Mouse (Mus musculus): ENCODE data around the gene Uggt2. TPM values are rescaled to one million over a fixed set of nuclear protein-coding genes. Genes with fewer than 3 reads are reported as not detected.
A peak's percentile ranks its signal among the peaks of the same experiment; 100 is the strongest.

The Uggt2 gene
- 10 to 100 TPM; 42.1 to 42.5 TPM for total RNA-seq (2021)

- peak; percentile 95 for DNase-seq
- intact Hi-C loops (cut with DNase I) = no loop called here
Measured at GRCm38 (mm10) chr14:119098851-119099569, at the start of gene Uggt2. Gene Uggt2, minus strand, starts transcription at chr14:119099430.

- peak; percentile 12 for DNase-seq
Measured at GRCm38 (mm10) chr14:119139381-119139950, 40.2 kb upstream of the Uggt2 start.

DNA sequence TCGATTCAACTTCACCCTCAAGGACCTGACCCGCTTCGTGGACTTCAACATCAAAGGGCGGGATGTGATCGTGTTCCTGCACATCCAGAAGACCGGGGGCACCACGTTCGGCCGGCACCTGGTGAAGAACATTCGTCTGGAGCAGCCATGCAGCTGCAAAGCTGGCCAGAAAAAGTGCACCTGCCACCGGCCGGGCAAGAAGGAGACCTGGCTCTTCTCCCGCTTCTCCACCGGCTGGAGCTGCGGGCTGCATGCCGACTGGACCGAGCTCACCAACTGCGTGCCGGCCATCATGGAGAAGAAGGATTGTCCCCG is 39.5 kb upstream of the Uggt2 start:
- DNase-seq = peak; percentile 30
- intact Hi-C loops (cut with DNase I) = loop anchor here (5.0 kb wide), 1 partner anchor 714 kb away; no protein-coding TSS in a partner anchor

More at GRCm38 (mm10) chr14:119139381-119139950, 40.2 kb upstream of the Uggt2 start:
- intact Hi-C loops (cut with DNase I) = loop anchor here (5.0 kb wide), 1 partner anchor 713 kb away; no protein-coding TSS in a partner anchor

- peak; percentile 31 for DNase-seq
Measured at GRCm38 (mm10) chr14:119137906-119138785, 38.9 kb upstream of the Uggt2 start, which contains the start of gene Hs6st3. Gene Hs6st3, plus strand, starts transcription at chr14:119138341.

GRCm38 (mm10) chr14:119137512-119137905 is 38.3 kb upstream of the Uggt2 start:
- peak; percentile 88 for DNase-seq
- intact Hi-C loops (cut with DNase I) = loop anchor here (5.0 kb wide), 1 partner anchor 715 kb away; no protein-coding TSS in a partner anchor

More at GRCm38 (mm10) chr14:119137906-119138785, 38.9 kb upstream of the Uggt2 start, which contains the start of gene Hs6st3:
- intact Hi-C loops (cut with DNase I) = loop anchor here (5.0 kb wide), 1 partner anchor 714 kb away; no protein-coding TSS in a partner anchor

- intact Hi-C loops (cut with DNase I) = no loop called here
- DNase-seq = no peak
Measured at GRCm38 (mm10) chr14:119127330-119127729, 28.1 kb upstream of the Uggt2 start.

DNA sequence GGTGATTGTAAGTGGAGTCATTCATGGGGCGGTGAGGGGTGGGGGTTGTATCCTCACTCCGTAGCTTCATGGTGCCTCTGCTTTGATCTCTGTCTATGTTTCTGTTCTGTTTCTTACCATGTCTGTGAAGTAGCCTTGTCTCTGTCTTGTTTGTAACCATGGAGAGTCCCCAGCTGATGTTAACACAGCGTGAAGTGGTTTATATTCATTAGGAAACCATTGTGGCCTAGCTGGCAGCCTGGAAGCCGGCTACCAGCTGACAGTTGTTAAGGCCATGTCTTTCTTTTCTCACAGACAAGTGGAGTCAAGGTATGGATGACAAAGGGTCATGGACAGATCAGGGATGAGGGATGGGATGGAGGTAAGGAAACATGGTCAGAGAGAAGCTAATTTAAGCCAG is 26.6 kb upstream of the Uggt2 start:
- intact Hi-C loops (cut with DNase I) = no loop called here
- no peak for DNase-seq

DNA sequence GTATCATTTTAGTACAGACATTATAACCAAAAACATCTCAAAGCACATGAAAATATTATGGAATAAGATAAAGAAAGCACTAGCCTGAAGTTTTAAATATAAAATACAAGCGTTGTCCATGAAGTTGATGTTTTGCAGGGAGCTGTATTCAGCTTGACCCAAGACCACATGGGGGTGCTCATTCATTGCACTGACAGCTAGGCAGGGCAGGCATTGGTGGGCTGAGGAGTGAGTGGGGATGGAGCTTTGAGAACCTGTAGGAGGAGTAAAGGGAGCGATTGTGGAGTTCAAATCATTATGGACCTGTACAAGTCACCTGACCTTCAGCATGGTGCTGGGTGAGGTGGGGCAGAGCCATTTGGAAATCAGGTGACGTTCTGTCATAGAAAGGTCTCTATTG is 24.8 kb upstream of the Uggt2 start:
- intact Hi-C loops (cut with DNase I) = loop anchor here (5.0 kb wide), 1 partner anchor 728 kb away; no protein-coding TSS in a partner anchor
- DNase-seq = peak; percentile 63

- intact Hi-C loops (cut with DNase I) = loop anchor here (5.0 kb wide), 1 partner anchor 729 kb away; no protein-coding TSS in a partner anchor
- no peak for DNase-seq
Measured at GRCm38 (mm10) chr14:119123582-119123981, 24.4 kb upstream of the Uggt2 start.

DNA sequence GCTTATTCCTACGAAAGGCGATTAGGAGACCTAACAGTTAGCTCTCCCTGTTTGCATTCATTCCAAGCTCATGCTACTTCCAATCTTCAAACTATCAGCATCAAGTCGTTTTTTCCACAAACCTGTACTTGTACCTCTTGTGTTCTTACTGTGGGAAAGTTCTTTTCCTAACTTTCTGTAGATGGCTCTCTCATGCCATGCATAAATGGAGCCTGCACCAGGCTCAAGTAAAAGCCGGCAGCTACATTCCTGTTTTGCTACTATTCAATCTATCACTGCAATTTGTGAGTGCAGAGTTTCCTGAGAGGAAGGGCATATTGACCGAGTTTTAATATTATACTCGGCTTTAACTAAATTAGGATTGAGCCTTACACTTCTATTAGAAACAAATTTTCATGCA is 13.3 kb upstream of the Uggt2 start:
- DNase-seq = no peak
- intact Hi-C loops (cut with DNase I) = loop anchor here (5.0 kb wide), 1 partner anchor 945 kb away; no protein-coding TSS in a partner anchor

DNA sequence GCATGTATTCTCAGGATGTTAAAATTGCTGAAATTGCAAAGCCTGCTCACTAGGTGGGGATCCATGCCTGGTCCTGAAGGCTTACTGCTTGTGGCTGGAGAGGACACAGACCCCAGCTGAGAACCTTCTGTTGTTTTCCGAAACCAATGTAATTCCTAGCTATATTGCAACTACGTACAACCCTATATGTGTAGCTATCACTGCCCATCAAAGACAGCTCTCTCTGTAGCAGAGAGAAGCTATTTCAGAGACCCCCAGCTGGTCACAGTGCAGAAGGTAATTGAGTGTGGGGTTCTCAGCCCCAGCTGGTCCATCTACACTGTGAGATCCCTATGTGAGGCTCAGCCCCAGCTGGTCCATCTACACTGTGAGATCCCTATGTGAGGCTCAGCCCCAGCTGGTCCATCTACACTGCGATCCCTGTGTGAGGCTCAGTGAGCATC is 10.6 kb upstream of the Uggt2 start:
- intact Hi-C loops (cut with DNase I) = loop anchor here (5.0 kb wide), 1 partner anchor 948 kb away; no protein-coding TSS in a partner anchor
- DNase-seq = peak; percentile 20

DNA sequence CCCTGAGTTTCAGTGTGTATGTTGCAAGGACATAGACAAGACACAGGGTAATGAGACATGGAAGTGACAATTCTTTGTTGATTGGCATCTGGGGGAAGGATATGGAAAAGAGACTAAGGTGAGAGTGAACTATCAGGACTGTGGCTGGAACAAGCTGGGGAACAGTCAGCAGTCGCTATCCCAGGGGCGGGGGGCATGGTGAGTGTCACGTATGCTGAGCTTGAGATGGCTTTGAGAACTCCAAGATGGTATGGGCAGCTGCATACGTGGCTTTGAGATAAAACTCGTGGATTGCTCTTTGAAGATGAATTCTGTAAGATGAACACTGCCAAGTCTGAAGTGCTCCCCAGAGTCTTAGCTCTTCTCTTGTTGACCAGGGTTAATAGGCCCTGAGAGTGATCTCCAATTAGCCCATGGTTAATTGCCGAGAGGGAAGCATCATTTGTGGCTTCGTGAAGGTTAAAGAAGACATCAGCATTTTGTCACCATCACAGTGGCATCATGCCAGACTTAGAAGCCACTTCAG is 9.6 kb upstream of the Uggt2 start:
- intact Hi-C loops (cut with DNase I) = no loop called here
- DNase-seq = no peak

DNA sequence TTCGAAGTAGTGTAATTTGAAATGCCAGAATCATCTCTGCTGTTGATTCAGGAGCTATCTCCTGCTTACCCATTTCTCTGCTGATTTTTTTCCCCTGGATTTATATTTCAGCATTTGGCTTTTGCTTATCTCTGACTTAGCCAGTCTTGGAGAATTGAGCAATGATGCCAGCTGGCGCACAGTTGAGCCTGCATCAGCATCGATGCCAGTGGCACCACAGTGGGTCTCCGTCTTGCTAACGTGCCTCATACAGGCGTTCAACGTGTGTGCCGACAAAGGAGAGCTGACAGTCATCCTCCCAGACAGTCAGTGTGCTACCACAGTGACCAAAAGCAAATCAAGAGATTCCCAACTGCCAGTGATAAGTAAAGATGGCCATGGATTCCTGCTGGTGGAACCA is 8.4 kb upstream of the Uggt2 start:
- intact Hi-C loops (cut with DNase I) = no loop called here
- DNase-seq = peak; percentile 86

GRCm38 (mm10) chr14:119099570-119099891 is 301 bp upstream of the Uggt2 start:
- no peak for DNase-seq
- intact Hi-C loops (cut with DNase I) = no loop called here

- intact Hi-C loops (cut with DNase I) = no loop called here
- no peak for DNase-seq
Measured at GRCm38 (mm10) chr14:119061811-119062210, 37.4 kb downstream of the Uggt2 start.

- intact Hi-C loops (cut with DNase I) = no loop called here
Measured at GRCm38 (mm10) chr14:119060682-119061081, 38.5 kb downstream of the Uggt2 start.

DNA sequence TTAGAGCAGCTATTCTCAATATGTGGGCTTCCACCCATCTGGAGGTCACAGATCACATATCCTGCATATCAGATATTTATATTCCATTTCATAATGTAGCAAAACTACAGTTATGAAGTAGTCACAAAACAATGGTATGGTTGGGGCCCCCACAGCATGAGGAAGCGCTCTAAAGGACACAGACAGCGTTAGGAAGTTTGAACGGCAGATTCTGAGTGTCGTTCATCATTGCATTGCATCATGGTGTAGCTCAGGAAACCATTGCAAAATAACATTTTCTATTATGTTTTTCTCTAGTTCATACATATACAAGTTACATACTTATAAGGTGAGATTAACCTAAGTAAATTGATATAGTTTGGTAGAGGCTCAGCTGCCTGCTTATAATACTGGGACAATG is 42.2 kb downstream of the Uggt2 start:
- intact Hi-C loops (cut with DNase I) = no loop called here

More at GRCm38 (mm10) chr14:119060682-119061081, 38.5 kb downstream of the Uggt2 start:
- no peak for DNase-seq

DNA sequence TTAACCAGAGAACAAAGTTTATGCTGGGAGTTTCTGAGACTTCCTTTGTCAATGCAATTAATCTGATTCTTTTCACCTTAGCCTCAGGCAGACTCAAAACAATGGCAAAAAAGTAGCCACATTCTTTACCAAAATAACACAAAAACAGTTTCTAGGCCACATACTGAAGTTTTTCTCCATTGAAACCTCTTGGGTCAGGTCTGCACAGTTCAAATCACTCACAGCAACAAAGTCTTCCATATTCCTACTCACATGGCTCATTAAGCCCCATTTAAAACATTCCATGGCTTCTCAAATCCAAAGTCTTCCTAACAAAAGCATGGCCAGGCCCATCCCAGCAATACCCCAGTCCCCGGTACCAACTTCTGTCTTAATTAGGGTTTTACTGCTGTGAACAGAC is 46.3 kb downstream of the Uggt2 start:
- intact Hi-C loops (cut with DNase I) = no loop called here
- no peak for DNase-seq

More for the DNA sequence above, 42.2 kb downstream of the Uggt2 start:
- DNase-seq = no peak

- intact Hi-C loops (cut with DNase I) = no loop called here
- no peak for DNase-seq
Measured at GRCm38 (mm10) chr14:119052361-119052760, 46.9 kb downstream of the Uggt2 start.

GRCm38 (mm10) chr14:119043765-119044164 is 55.5 kb downstream of the Uggt2 start:
- DNase-seq = no peak
- intact Hi-C loops (cut with DNase I) = loop anchor here (10.0 kb wide), 1 partner anchor 1021 kb away; no protein-coding TSS in a partner anchor

Measured in left cerebral cortex, postnatal 4 days (tissue).